ENCODE assay signal across 25 mouse cellular contexts in the genomic region with DNA sequence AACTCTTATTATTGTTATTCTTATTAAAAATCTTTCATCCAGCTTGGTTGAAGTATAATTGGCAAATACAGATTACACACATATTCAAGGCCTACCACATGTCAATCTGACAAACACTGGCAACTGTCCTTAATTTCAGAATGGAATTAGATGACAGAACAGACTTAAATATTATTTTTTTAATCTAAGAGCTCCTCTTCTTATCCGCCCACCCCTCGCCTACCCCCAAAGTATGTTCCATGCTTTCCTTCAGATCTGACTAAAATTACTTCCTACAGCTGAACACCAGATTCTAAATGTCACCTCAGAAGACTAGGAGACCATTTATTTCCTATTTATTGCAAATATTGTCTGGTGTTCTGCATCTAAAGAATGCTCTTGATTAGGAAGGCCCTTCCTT.
"Had no signal": no experiment of that assay in that cellular context is flagged by ENCODE, and none has a peak within 500 bp of the region (broad histone marks: within the 10 kb centered on the region; RNA-seq: fewer than 3 reads in every experiment).

No protein-coding gene starts in this region.

- H3K4me3 ChIP-seq: embryonic facial prominence, embryonic 10.5 days; embryonic facial prominence, embryonic 12.5 days; embryonic facial prominence, embryonic 13.5 days; embryonic facial prominence, embryonic 15.5 days; erythroblast, embryonic 14.5 days; forebrain, embryonic 10.5 days; forebrain, embryonic 12.5 days; forebrain, embryonic 13.5 days; forebrain, embryonic 15.5 days; gastrocnemius, adult 2 months; heart, adult 2 months had no signal

- H3K27ac ChIP-seq: embryonic facial prominence, embryonic 10.5 days; embryonic facial prominence, embryonic 12.5 days; embryonic facial prominence, embryonic 13.5 days; embryonic facial prominence, embryonic 15.5 days; forebrain, embryonic 10.5 days; forebrain, embryonic 12.5 days; forebrain, embryonic 13.5 days; forebrain, embryonic 15.5 days; gastrocnemius, adult 2 months; heart, adult 2 months had no signal

- DNase-seq: cerebellum, adult 8-10 months; cerebellum, adult 9-10 months; cerebellum, adult 9-11 months; cerebellum, postnatal 10 days; cerebellum, postnatal 14 days; cerebellum, postnatal 25 days; cerebellum, postnatal 36 days; embryo, embryonic 11 days; forebrain, postnatal 0 days; gastrocnemius, adult 2 months; gastrocnemius, postnatal 10 days; gastrocnemius, postnatal 14 days; gastrocnemius, postnatal 25 days; gastrocnemius, postnatal 36 days; heart, adult 18-20 months; heart, adult 2 months had no signal
